Mouse (Mus musculus) embryonic fibroblast, embryonic 13.5 days (primary cell): ENCODE measurements at regions not wholly inside any gene's neighbourhood (a gene's known extent, or its start where the extent isn't known, plus 50 kb on each side); places are given as distances from the start of the nearest gene placed in this dataset.

Source experiments
- CTCF ChIP-seq: IDR thresholded peaks from 2 replicates; pipeline ENCODE4 v1.5.1; 2011; ENCODE audit warnings: mild to moderate bottlenecking, control low read depth, low read length, moderate library complexity, borderline replicate concordance; ENCODE audit not compliant: insufficient read depth
- POLR2A ChIP-seq: IDR thresholded peaks from 2 replicates; pipeline ENCODE4 v1.6.1; 2011; ENCODE audit warnings: low read depth, mild to moderate bottlenecking, control low read depth, low read length, moderate library complexity

DNA sequence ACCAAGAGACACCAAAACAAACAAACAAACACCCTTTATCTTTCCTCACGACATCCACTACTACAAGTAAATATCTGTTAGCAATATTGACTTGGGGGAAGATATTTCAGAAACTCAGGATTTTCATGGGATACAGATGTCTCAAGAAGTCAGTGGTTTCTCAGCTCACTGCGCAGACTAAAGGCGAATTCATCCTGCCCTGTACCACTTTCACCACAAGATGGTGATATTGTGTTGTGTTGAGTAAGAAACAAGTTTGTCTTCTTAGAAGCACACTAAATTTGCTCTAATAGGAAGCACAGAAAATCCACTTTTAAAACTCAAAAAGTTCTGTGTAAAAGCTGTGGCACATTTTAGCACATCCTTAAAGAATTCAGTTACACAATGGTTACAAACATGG, 165.1 kb downstream of the Crisp4 start:
- TF ChIP-seq CTCF (no peak), POLR2A (no peak)
